Mouse (Mus musculus): ENCODE data around the gene Fkbp5. TPM values are rescaled to one million over a fixed set of nuclear protein-coding genes. Genes with fewer than 3 reads are reported as not detected.
"Not testable (repeated sequence)": the region's sequence is repeated elsewhere in the genome, so short reads cannot be mapped to it uniquely, and the experiment has no call there.

Gene Fkbp5
- polyA plus RNA-seq, 1 experiment: 48.6 TPM

- Histone ChIP-seq H3K4me3 (replicated peaks; ENCODE audit: control insufficient read depth, low read depth, low read length) (no peak overlapping the region), H3K4me1 (ENCODE audit: control insufficient read depth, insufficient read depth, low read length) (no peaks in the 10 kb centered on the region), H3K27ac (ENCODE audit: control insufficient read depth, insufficient read depth, low read depth, low read length, poor library complexity) (no peak overlapping the region)
- 2% methylated on average over 25 of the region's 25 CpGs for WGBS
- TF ChIP-seq POLR2A (IDR thresholded peaks at IDR 0.05; ENCODE audit: borderline replicate concordance, control insufficient read depth, low read depth, low read length): no peak
- TF ChIP-seq CTCF (IDR thresholded peaks at IDR 0.05; ENCODE audit: control insufficient read depth, insufficient read depth, low read length): no peak
These were observed 154.6 kb downstream of the Fkbp5 start for GRCm38 (mm10) chr17:28362653-28363292.

- Histone ChIP-seq H3K4me1 (ENCODE audit: control insufficient read depth, insufficient read depth, low read length) (no peaks in the 10 kb centered on the region), H3K27ac (ENCODE audit: control insufficient read depth, insufficient read depth, low read depth, low read length, poor library complexity) (no peak overlapping the region), H3K4me3 (replicated peaks; ENCODE audit: control insufficient read depth, low read depth, low read length) (no peak overlapping the region)
- no peak for TF ChIP-seq CTCF (IDR thresholded peaks at IDR 0.05; ENCODE audit: control insufficient read depth, insufficient read depth, low read length)
- TF ChIP-seq POLR2A (IDR thresholded peaks at IDR 0.05; ENCODE audit: borderline replicate concordance, control insufficient read depth, low read depth, low read length): no peak
- WGBS: 36% methylated on average over 11 of the region's 11 CpGs
These were observed 155.2 kb downstream of the Fkbp5 start for GRCm38 (mm10) chr17:28361921-28362652.

DNA sequence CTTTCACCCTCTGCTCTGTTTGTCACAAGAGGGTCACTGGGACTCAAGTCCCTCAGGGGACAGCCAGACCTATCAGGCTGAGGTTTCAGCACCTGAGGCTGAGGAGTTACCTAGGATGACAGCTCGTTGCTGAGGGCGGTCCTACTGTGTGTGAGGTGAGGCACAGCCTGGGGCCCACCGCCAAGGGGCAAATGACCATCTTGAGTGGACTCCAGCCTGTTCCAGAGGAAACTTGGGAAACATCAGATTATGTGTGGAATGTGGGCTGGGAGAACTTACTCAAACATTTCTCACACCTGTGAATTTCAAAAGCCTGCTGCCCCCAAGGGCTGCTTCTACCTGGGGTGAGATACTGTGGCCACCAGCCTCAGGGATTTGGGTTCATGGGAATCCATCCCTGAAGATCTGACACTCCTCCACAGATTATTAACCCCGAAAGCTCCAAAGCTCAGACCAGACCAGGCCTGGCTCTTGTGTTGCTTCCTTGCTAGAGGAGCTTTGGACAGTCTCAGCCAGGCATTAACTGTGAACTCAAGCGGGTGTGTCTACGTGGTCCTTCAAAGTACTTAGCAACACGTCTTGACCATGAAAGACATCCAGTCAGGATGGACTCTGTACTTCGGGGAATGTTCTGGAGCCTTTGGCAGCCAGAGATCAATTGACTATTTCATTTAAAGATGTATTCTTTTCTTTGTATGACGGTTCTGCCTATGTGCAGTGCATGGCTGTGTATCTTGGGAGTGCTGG is 156.6 kb downstream of the Fkbp5 start:
- Histone ChIP-seq H3K4me1 (ENCODE audit: control insufficient read depth, insufficient read depth, low read length) (no peaks in the 10 kb centered on the region), H3K27ac (ENCODE audit: control insufficient read depth, insufficient read depth, low read depth, low read length, poor library complexity) (no peak overlapping the region), H3K4me3 (replicated peaks; ENCODE audit: control insufficient read depth, low read depth, low read length) (no peak overlapping the region)
- TF ChIP-seq POLR2A (IDR thresholded peaks at IDR 0.05; ENCODE audit: borderline replicate concordance, control insufficient read depth, low read depth, low read length) (no peak), CTCF (IDR thresholded peaks at IDR 0.05; ENCODE audit: control insufficient read depth, insufficient read depth, low read length) (no peak)
- 73% methylated on average over 9 of the region's 9 CpGs for WGBS

GRCm38 (mm10) chr17:28358576-28359261 is 158.6 kb downstream of the Fkbp5 start:
- 54% methylated on average over 24 of the region's 24 CpGs for WGBS
- not testable (repeated sequence) for H3K4me3 ChIP-seq (replicated peaks; ENCODE audit: control insufficient read depth, low read depth, low read length); H3K4me1 ChIP-seq (ENCODE audit: control insufficient read depth, insufficient read depth, low read length); H3K27ac ChIP-seq (ENCODE audit: control insufficient read depth, insufficient read depth, low read depth, low read length, poor library complexity)

GRCm38 (mm10) chr17:28355871-28356270 is 161.5 kb downstream of the Fkbp5 start:
- H3K4me3 ChIP-seq (replicated peaks; ENCODE audit: control insufficient read depth, low read depth, low read length): no peak overlapping the region
- TF ChIP-seq CTCF (IDR thresholded peaks at IDR 0.05; ENCODE audit: control insufficient read depth, insufficient read depth, low read length): no peak
- no peak for TF ChIP-seq POLR2A (IDR thresholded peaks at IDR 0.05; ENCODE audit: borderline replicate concordance, control insufficient read depth, low read depth, low read length)
- WGBS: 88% methylated on average over 12 of the region's 12 CpGs

GRCm38 (mm10) chr17:28352018-28352417 is 165.3 kb downstream of the Fkbp5 start:
- 50% methylated on average over 11 of the region's 11 CpGs for WGBS
- TF ChIP-seq CTCF (IDR thresholded peaks at IDR 0.05; ENCODE audit: control insufficient read depth, insufficient read depth, low read length) (no peak), POLR2A (IDR thresholded peaks at IDR 0.05; ENCODE audit: borderline replicate concordance, control insufficient read depth, low read depth, low read length) (no peak)
- H3K4me1 ChIP-seq (ENCODE audit: control insufficient read depth, insufficient read depth, low read length): no peaks in the 10 kb centered on the region
- H3K4me3 ChIP-seq (replicated peaks; ENCODE audit: control insufficient read depth, low read depth, low read length): no peak overlapping the region
- H3K27ac ChIP-seq (ENCODE audit: control insufficient read depth, insufficient read depth, low read depth, low read length, poor library complexity): no peak overlapping the region

More at GRCm38 (mm10) chr17:28355871-28356270, 161.5 kb downstream of the Fkbp5 start:
- no peak overlapping the region for H3K27ac ChIP-seq (ENCODE audit: control insufficient read depth, insufficient read depth, low read depth, low read length, poor library complexity)
- no peaks in the 10 kb centered on the region for H3K4me1 ChIP-seq (ENCODE audit: control insufficient read depth, insufficient read depth, low read length)

DNA sequence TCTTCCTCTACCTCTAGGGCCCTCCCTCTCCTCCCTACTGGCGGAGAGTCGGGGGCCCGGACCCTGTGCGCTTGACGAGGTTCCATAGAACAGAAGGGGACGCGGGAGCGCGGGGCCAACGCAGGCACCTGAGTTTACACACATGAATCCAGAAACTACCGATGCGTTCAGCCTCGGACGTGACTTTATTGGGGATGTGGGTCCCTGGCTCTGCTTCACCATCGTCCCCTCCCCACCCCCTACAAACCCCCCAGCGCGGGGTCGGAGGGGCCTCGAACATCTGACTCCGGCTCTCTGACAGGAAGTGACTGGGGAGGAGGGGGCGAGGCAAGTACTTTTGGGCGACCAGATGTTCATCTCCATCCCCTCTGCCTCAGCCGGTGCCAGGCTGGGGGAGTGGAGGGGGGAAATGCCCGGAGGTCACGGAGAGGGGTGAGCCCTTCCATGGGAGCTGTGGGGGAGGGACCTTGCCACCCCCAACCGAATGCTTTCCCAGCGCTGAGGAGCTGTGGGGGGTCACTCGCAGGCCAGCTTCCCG is 165.9 kb downstream of the Fkbp5 start:
- no peak overlapping the region for H3K4me3 ChIP-seq (replicated peaks; ENCODE audit: control insufficient read depth, low read depth, low read length)
- 3% methylated on average over 29 of the region's 29 CpGs for WGBS
- H3K4me1 ChIP-seq (ENCODE audit: control insufficient read depth, insufficient read depth, low read length): no peaks in the 10 kb centered on the region
- TF ChIP-seq POLR2A (IDR thresholded peaks at IDR 0.05; ENCODE audit: borderline replicate concordance, control insufficient read depth, low read depth, low read length) (no peak), CTCF (IDR thresholded peaks at IDR 0.05; ENCODE audit: control insufficient read depth, insufficient read depth, low read length) (no peak)
- no peak overlapping the region for H3K27ac ChIP-seq (ENCODE audit: control insufficient read depth, insufficient read depth, low read depth, low read length, poor library complexity)
